Mouse (Mus musculus): ENCODE measurements at regions not wholly inside any gene's neighbourhood (a gene's known extent, or its start where the extent isn't known, plus 50 kb on each side); places are given as distances from the start of the nearest gene placed in this dataset.

GRCm38 (mm10) chr15:7031297-7032043 is 58.9 kb upstream of the Lifr start:
- TF ChIP-seq POLR2A (IDR thresholded peaks at IDR 0.05; ENCODE audit: borderline replicate concordance, extremely low read depth, low read depth, low read length), result no peak
- TF ChIP-seq CTCF (IDR thresholded peaks at IDR 0.05; ENCODE audit: insufficient read depth, low read length), result no peak

All from lung, adult 2 months (tissue).